Mouse (Mus musculus) frontal cortex, adult 2 months (tissue): ENCODE measurements around the gene Hist1h4n. TPM values are rescaled to one million over a fixed set of nuclear protein-coding genes. Genes with fewer than 3 reads are reported as not detected.
A peak's percentile ranks its signal among the peaks of the same experiment; 100 is the strongest.
"Not testable (repeated sequence)": the region's sequence is repeated elsewhere in the genome, so short reads cannot be mapped to it uniquely, and the experiment has no call there.

Source experiments
- DNase-seq, 2 experiments: peaks; one replicate each; pipeline ENCODE4 v3.0.0; 2022; ENCODE audit warnings: low spot score in 1 of 2; ENCODE audit errors: extremely low spot score in 1 of 2
- polyA plus RNA-seq: library from polyadenylated mRNA; depleted of rRNA; stranded (reverse); fragments of >200 nt; gene quantifications from 2 replicates; pipeline ENCODE4 v1.2.3, GENCODE M21; 2012; rRNA removed

Gene Hist1h4n
- polyA plus RNA-seq, 1 experiment = 12.7 TPM

DNA sequence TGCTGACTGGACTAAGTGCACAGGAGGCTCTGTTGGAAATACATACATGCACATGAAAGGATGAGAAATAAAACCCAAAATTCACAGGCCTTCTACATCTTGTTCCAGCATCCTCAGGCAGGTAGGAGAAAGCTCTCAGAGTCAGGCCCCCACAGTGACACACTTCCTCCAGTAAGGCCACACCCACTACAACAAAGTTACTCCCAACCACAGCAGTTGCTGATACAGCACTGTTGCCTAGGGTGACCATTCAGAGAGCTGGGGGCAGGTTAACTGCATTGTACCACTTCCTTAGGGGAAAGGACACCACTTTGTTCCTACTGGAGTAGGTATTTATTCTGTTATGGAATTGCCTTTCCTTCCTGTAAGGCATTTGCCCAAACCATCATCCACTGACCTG, 34.8 kb downstream of the Hist1h4n start:
- DNase-seq = not testable (repeated sequence)

DNA sequence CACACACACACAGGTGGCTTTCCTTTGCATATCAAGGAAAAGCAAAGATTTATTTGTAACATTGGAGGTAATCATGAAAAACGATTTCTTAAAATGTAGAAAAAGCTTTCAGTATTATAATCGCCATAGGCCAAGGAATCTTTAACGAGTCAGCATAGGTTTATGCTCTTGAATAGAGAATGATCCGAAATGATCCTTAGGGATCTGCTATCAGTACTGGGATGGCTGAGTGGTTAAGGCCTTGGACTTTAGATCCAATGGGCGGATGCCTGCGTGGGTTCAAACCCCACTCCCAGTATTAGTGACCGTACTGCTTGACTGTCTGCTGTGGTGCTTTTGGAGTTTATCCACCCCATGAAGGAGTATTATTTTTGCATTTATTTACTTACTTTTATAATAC, 36.4 kb downstream of the Hist1h4n start:
- peak in 1 of 2 experiments; percentile 28 for DNase-seq

DNA sequence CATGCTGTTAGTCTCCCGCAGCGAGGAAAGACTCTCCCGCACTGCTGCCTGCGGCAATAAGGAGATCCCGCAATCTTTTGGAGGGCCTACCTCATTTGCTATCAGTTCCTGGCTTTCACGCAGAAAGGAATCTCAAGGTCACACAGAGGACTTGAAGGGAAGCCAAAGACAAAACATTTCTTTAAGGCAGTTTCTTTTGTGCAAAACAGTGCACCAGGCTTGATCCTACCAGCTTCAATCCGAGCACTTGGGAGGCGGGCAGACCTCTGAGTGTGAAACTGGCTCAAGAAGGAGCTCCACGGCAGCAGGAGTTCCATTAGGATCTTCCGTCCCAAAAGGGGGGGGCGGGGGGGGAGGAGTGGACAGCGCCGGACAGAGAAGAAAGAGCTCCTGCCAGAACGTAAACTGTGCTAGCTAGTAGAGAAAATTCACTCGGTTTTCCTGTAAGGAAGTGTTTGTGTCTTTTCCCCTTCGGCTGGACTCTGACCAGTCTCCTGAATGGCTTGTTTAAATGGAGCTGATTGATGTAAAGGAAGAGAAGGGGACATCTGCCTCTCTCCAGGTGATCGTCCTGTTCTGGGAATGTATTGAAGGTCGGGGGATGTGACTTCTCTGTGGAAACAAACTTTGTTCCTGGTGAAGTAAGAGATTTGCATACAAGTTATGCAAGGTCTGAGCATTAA, 41.3 kb downstream of the Hist1h4n start:
- no peak for DNase-seq

DNA sequence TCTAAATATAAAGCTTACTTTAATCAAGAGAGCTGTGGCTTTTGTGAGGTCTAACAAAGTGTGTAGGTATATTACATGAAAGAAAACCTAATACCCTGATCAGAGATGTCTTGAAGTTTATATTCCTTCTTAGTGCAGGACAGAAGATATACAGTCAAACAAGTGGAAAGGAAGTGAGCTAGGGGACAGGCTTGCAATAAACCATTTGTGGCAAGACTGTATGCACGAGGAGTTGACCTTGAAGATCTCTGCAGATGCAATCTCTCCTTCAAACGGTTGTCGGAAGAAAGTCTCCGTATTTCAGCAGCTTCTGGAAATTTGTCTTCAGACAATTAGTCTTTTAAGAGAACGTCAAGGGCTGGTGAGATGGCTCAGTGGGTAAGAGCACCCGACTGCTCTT, 42.1 kb downstream of the Hist1h4n start:
- DNase-seq = no peak

DNA sequence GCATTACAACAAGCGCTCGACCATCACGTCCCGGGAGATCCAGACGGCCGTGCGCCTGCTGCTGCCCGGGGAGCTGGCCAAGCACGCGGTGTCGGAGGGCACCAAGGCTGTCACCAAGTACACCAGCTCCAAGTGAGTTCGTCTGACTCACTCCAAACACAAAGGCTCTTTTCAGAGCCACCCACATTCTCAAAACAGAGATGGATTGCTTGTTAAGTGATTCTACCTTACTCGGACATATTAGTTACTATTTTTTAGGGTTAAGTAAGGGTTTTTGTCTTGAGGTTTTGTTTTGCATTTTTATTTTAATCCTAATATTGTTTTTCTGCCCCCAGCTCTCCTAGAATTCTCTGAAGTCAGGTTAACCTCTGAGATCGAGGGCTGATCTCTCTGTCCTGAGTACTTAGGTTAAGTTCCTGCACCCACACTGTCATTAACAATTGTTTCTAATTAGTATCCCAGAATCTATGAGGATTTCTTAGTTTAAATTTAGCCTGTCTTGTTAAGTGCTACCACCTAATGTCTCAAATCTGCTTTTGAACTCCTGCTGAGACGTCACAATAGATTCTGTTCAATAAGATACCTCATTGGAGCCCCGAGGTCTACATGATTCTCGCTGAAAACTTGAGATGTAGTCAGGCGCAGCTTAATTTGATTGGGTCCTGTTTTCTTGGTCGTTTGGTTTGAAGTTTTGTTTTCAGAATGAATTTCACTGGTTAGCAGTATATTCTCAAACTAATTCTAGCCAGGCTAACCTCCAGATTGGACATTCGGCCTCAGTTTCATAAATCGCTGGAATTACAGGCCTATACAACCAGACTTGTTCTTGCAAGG, 44.0 kb downstream of the Hist1h4n start:
- no peak for DNase-seq

DNA sequence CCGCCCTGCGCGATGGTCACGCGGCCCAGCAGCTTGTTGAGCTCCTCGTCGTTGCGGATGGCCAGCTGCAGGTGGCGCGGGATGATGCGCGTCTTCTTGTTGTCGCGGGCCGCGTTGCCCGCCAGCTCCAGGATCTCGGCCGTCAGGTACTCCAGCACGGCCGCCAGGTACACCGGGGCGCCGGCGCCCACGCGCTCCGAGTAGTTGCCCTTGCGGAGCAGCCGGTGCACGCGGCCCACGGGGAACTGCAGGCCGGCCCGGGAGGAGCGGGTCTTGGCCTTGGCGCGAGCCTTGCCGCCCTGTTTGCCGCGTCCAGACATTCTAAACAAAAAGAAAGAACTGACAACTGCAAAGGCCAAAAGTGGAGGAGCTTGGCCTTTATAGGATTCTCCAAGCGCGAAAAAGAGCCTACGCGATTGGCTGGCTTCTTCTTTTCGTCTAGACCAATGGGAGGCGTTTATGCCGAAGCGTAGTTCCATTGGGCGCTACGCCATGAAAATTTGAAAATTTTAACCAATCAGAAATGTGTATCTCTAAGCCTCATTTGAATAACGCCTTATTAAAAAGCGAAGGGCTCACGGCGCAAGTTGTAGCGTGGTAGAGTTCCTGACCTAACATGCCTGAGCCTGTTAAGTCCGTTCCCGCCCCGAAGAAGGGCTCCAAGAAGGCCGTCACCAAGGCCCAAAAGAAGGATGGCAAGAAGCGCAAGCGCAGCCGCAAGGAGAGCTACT, 44.9 kb downstream of the Hist1h4n start, which contains the start of the genes Hist1h2an and Hist1h2bp:
Gene Hist1h2an (minus strand): TSS at position 320 of the 731 bp plus-strand sequence.
Gene Hist1h2bp (plus strand): TSS at position 563 of the 731 bp plus-strand sequence.
- peak; percentile 94 to 99 for DNase-seq

DNA sequence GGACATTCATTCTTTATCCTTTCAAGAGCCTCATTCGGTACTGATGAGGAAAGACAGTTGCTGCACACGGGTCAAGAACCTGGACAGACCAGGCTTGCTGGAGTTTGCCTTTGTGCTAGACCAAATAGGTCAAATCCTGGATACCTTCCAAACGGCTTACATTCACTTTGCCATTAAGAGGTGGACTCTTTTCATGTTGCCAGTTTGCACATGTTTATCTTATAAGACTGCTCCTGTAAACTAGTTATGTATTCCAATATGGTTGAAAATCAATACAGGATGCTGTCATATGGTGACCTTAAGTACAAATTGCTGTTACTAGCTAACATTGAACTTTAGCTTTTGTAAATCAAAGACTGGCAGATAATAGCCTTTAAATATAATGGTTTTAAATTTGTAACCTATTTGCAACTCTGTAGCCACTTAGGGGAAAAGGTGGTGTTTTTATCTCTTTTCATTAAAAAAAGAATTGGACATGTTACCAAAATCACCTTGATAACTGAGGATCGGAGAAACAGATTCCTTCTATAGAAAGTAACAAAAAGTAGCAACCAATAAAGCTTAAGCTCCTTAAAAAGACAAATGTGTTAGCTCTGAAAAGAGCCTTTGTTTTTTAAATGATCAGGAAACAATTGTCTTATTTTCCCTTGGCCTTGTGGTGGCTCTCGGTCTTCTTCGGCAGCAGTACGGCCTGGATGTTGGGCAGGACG, 45.7 kb downstream of the Hist1h4n start:
- no peak for DNase-seq

DNA sequence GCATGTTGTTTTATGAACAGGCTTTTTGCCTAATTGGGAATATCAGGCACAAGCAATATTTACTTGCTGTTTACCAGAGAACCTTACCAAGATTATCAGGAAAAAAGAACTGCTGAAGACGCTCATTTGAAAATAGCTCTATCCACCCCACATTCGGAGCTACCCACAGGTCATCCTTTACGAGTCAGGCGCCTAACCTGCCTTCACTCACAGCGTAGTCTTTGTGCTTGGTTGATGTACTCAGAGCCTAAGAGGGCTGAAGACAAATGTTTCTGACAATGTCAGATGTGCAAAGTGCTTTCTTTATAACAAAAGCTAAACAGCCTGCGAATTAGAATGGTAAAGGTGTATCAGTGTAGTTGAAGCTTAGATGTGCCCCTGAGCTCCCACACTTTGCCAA, 47.7 kb downstream of the Hist1h4n start:
- DNase-seq = no peak

DNA sequence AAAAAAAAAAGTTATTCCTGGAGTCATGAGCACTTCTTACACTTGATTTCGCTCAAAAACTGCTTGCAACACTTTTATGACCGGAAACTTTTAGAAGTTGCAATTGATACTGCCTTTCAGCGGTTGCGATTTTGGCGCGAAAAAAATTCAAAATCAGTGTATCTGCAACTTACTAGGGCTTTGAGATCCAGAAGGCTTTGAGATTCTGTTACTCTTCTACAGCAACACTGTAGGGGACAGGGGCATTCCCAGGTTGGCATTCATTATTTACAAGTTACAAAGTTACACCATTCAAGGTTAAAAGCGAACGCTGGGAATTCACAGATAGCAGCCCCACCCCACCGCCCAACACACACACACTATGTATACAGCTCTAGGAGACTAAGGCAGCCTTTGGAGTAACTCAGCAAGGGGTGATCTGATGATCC, 48.2 kb downstream of the Hist1h4n start:
- DNase-seq = peak in 1 of 2 experiments; percentile 63

DNA sequence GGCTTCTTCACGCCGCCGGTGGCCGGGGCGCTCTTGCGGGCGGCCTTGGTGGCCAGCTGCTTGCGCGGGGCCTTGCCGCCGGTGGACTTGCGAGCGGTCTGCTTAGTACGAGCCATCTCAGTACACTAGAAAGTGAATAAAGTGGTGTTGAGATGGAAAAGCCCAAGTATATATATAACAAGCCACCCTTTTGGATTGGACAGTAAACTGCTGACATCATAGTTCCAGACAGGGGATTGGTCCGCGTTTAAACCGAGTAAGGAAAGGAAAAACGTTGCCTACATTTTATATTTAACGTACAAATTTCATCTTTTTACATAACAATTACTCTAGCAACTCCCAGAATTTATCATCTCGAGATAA, 48.8 kb downstream of the Hist1h4n start, which contains the start of gene Hist1h3i:
Gene Hist1h3i (minus strand): TSS at position 116 of the 363 bp plus-strand sequence.
- peak; percentile 77 to 93 for DNase-seq

DNA sequence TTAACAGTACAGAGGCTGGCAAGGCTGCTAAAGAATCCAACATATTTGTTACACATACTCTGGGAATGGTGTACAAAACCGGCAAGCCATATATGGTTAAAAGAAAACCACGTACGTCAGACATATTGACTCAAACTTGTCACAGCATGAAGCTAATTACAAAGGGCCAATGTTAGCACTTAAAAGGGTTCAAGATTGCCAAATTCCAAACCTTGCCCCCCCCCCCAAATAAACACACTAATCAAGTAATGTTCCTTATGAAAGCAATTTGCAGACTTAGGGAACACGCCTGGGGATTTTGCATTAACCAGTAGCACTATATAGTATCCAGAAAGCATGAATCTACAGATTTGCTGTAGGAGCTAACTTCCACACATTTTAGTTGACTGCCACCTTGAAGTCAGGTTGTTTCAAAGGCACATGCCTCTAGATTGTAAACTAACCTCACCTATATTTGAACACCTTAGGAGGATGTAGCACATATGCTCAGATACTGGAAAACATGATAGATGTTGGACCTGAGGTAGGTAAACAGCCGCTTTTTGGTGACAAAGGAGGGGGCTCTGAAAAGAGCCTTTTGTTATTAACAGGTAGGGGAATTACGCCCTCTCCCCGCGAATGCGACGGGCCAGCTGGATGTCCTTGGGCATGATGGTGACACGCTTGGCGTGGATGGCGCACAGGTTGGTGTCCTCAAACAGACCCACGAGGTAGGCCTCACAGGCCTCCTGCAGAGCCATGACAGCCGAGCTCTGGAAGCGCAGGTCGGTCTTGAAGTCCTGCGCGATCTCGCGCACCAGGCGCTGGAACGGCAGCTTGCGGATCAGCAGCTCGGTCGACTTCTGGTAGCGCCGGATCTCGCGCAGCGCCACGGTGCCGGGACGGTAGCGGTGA, 49.4 kb downstream of the Hist1h4n start:
- DNase-seq = peak in 1 of 2 experiments; percentile 17

Other genes starting within 250 kb of the Hist1h4n start
- gene Olfr1362, start 218.2 kb downstream of the Hist1h4n start, polyA plus RNA-seq = not detected in 2 replicates
- not detected in 2 replicates for gene Olfr11, start 189.7 kb downstream of the Hist1h4n start, polyA plus RNA-seq
- gene Olfr1361, start 168.8 kb downstream of the Hist1h4n start, polyA plus RNA-seq = not detected in 2 replicates
- gene Olfr1360, start 154.8 kb downstream of the Hist1h4n start, polyA plus RNA-seq = not detected in 2 replicates
- not detected in 2 replicates for gene Olfr1359, start 134.1 kb downstream of the Hist1h4n start, polyA plus RNA-seq
- not detected in 2 replicates for gene Hist1h2bl, start 116.1 kb downstream of the Hist1h4n start, polyA plus RNA-seq
- gene Hist1h2ai, start 115.8 kb downstream of the Hist1h4n start, polyA plus RNA-seq = 1.2 and 1.5 TPM in 2 replicates
- 1.8 TPM in 2 replicates for gene Hist1h3h, start 114.5 kb downstream of the Hist1h4n start, polyA plus RNA-seq
- 0.52 and 0.80 TPM in 2 replicates for gene Hist1h2bm, start 110.2 kb downstream of the Hist1h4n start, polyA plus RNA-seq
- gene Hist1h4j, start 97.1 kb downstream of the Hist1h4n start, polyA plus RNA-seq = 3.3 and 4.1 TPM in 2 replicates
- gene Hist1h4k, start 81.7 kb downstream of the Hist1h4n start, polyA plus RNA-seq = 12.6 and 16.6 TPM in 2 replicates
- gene Hist1h2ak, start 78.4 kb downstream of the Hist1h4n start, polyA plus RNA-seq = 1.1 and 1.7 TPM in 2 replicates
- gene Hist1h2bn, start 78.1 kb downstream of the Hist1h4n start, polyA plus RNA-seq = 0.82 and 1.9 TPM in 2 replicates
- gene Hist1h1b, start 51.6 kb downstream of the Hist1h4n start, polyA plus RNA-seq = 0.18 and 0.71 TPM in 2 replicates
- gene Hist1h3i, start 48.8 kb downstream of the Hist1h4n start, polyA plus RNA-seq = 3.1 and 4.5 TPM in 2 replicates
- not detected in 2 replicates for gene Hist1h2an, start 45.0 kb downstream of the Hist1h4n start, polyA plus RNA-seq
- 0.32 and 0.57 TPM in 2 replicates for gene Hist1h2bp, start 44.7 kb downstream of the Hist1h4n start, polyA plus RNA-seq
- gene Hist1h2bq, start 22.0 kb downstream of the Hist1h4n start, polyA plus RNA-seq = 1.5 and 1.9 TPM in 2 replicates
- not detected in 2 replicates for gene Hist1h2ao, start 21.7 kb downstream of the Hist1h4n start, polyA plus RNA-seq
- gene Hist1h4m, start 20.4 kb downstream of the Hist1h4n start, polyA plus RNA-seq = not detected in 2 replicates
- 3.5 and 3.9 TPM in 2 replicates for gene Hist1h2ap, start 1.3 kb upstream of the Hist1h4n start, polyA plus RNA-seq
- gene Hist1h2br, start 1.5 kb upstream of the Hist1h4n start, polyA plus RNA-seq = 0.21 and 0.96 TPM in 2 replicates
- gene Zfp184, start 112.9 kb upstream of the Hist1h4n start, polyA plus RNA-seq = 2.2 and 2.6 TPM in 2 replicates
- gene Pom121l2, start 149.0 kb upstream of the Hist1h4n start, polyA plus RNA-seq = not detected in 2 replicates
- gene Prss16, start 177.5 kb upstream of the Hist1h4n start, polyA plus RNA-seq = 0.56 and 1.4 TPM in 2 replicates
- 0.80 TPM in 1 of 2 replicates, not detected in the other for gene Hist1h2ah, start 203.4 kb upstream of the Hist1h4n start, polyA plus RNA-seq
- 0.36 and 0.65 TPM in 2 replicates for gene Hist1h2bk, start 203.7 kb upstream of the Hist1h4n start, polyA plus RNA-seq
- gene Hist1h4i, start 209.2 kb upstream of the Hist1h4n start, polyA plus RNA-seq = 12.2 and 13.3 TPM in 2 replicates
- 0.36 and 0.38 TPM in 2 replicates for gene Hist1h2ag, start 210.7 kb upstream of the Hist1h4n start, polyA plus RNA-seq
- gene Hist1h2bj, start 211.0 kb upstream of the Hist1h4n start, polyA plus RNA-seq = 0.78 and 1.6 TPM in 2 replicates